Mouse (Mus musculus) regulatory T cell (primary cell): ENCODE measurements around the gene Pdhx.

Experiments
- in situ Hi-C: fragments of 300-600 bp; cut with MboI, MseI; formaldehyde crosslinking; loops from one replicate; pipeline ENCODE4 v1.15.1; 2025; ENCODE audit warnings: high pct_unique_total_duplicates

Gene Pdhx

DNA sequence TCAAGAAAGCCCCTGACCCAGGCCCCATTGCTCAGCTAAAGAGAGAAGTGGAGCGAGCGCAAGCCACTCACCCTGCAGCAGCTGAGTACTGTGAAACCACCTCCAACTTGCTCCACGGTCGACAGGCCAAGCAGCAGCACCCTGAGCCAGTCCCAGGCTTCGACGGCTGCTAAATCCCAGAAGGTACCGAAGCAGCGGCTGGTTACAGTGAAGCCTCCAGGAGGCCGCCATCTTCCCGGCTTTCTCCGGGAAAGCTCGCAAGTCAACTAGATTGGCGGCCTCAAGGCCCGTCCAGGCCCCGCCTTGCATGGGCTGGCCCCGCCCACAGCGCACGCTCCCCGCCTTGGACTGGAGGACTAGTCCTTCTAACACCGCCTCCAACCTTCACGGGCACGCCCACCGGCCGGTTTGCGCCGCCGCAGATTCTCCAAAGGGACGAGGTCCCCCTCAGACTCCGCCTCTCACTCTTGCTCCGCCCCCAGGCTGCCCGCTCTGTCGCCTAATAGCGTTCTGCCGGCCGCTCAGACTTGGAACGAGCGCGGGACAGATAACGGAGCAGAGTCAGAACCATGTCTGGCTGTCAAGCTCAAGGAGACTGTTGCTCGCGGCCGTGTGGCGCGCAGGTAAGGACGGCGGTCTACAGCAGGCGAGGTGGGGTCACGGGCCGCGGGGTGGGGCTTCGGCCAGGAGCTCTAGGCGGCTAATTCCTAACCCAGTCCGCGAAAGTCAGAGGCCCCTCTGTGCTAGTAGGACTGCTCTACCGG lies at the start of gene Pdhx, which contains the start of gene Apip:
Pdhx (minus strand) TSS at position 295 of the 764 bp plus-strand sequence.
Apip (plus strand) TSS at position 457 of the 764 bp plus-strand sequence.
- in situ Hi-C loops = no loop called here

DNA sequence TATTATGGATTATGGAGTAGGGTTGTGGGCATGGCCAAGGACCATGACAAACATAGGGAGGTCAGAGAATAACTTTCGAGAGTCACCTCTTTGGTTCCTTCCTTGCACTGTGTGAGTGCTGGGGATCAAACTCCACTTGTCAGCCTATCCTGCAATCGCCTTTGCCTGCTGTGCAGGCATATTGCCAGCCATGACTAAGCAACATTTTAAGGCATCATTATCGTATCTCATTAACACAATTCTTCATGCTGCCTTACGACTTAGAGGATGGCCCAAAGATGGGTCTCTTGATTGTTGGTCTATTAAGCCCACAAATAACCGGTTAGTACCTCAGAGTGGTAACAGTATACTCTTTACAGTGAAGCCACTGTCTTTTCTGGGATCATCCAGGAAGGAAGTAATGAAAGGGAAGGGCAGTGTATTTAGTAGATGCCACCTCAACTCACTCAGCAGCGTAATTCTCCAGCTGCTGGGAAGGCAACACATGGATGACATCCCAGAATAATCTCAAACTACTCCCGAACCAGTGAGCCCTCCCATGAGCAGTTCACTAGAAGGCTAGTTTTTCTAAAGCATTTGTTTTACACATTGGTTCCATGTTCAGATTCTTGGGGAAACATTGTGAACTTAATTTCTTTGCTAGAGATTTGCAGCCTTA lies 46.0 kb upstream of the Pdhx start:
- in situ Hi-C loops = no loop called here

DNA sequence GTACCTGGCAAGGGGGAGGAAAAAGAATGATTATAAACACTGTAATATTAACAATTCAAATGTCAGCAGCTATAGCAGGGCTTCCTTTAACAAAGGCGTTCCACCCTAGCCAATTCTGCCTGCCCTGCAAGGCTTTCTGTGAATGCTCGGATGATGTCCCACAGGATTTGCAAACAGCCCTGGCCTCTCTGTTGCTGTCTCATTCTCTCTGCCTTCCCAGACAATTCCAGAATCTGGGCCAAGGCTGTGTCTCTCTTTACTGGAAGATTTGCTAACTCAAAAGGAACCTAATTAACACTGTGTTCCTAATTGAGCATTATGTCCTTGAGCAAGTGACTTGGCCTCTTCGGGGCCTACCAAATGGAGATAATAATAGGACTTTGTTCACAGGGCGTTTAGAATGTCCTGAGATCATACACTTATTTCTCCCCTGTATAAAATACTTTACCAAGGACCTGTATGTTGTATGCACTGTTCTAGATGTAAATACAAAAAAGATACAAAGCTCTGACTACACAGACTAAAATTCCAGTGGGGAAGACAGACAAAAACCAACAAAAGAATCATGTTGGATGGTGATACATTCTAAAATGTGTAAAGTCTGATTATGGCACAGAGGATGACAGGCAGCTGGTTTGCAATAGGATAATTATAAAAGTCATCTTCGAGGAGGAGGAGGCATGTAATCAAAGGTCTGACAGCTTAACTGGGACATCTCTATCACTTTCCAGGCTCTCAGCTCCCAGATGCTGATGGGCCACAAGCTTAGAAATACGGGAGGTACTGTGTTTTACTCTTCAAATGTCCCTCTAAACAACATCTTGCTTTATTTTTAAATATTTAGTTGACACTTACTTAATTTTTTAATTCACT lies 45.2 kb upstream of the Pdhx start:
- in situ Hi-C loops = no loop called here

DNA sequence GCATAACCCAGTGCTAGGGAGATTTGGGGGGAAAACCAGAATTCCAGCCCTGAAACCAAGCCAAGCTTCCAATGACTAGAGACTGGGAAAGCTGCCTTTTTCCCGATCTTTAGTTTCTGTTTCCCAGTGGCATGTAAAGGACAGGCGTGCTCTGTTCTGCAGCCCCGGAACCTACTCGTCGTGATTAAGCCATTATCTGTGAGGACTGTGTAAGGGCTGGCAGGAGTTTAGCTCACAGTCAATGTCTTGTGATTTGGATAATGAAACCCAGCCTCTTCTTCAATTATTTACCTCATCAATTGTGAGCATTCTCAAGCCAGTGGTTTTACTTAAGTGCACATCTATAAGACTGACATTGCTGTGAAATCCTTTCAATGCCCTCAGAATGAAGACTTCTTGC lies 43.9 kb upstream of the Pdhx start:
- in situ Hi-C loops = no loop called here

DNA sequence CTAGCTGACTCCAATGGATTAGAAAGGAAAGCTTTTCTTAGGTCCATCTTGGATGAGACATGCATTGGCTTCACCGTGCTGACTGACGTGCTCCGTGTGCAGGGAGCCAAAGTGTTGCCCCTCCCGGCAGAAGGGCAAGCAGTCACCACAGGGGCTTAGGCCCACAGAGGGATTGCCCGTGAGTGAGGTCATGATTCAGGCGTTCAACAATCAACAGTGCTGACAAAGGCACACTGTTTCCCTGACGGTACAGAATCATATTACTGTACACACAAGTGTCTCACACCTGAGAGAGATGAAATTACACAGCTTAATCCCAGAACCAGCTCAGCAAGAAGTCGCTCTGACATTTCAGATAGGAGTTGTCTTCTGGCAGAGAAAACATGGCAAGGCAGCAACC lies 38.4 kb upstream of the Pdhx start:
- in situ Hi-C loops = no loop called here

DNA sequence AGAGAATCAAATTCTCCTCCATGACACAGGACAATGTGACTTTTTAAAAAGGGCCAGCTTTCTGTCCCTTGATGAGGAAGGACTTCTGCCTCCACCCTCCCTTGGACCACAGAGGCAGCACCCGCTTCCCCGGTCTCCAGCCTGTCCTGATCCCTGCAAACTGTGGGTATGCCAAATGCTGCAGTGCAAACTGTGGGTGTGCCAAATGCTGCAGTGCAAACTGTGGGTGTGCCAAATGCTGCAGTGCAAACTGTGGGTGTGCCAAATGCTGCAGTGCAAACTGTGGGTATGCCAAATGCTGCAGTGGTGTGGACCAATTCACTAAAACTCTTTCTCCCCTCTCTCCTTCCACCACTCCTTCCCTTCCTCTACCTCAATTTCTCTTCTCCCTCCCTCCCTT lies 32.9 kb upstream of the Pdhx start:
- in situ Hi-C loops = loop anchor here (5.0 kb wide), 1 partner anchor 826 kb away; no protein-coding TSS in a partner anchor

DNA sequence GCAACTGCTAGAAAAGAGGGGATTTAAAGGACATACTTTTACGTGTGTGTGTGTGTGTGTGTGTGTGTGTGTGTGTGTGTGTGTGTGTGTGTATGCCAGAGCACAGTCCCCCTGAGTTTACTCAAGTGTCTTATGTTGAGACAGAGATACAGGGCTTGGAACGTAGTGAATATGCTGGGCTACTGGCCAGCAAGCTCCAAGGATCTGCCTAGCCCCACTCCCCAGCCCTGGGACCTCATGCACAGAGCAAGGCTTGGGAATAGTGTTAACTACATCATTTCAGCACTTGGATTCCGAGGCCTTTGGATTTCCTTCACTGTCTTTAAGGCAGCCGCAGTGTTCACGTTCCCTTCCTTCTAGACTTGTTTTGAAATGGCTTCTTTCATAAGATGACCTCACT lies 29.3 kb upstream of the Pdhx start:
- in situ Hi-C loops = no loop called here

DNA sequence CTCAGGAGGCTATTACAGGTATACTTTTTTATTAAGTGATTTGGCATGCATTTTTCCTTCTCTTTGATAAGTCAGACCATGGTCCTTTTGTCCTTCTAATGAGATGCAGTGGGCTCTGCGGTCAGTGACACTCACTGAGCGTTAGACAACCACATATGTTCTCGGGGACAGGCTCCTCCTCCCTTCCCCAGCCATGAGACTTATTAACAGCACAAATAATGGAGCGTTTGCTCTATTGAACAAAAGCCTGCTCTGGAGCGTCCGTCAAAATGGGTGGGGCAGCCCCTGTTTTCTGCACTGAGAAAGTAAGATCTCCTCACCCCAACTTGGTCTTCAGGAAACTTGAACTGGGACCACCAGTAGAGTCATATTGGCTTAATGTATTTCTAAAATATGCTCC lies 16.2 kb upstream of the Pdhx start:
- in situ Hi-C loops = loop anchor here (5.0 to 25.0 kb wide), 3 partner anchors 248 to 412 kb away; no protein-coding TSS in a partner anchor

DNA sequence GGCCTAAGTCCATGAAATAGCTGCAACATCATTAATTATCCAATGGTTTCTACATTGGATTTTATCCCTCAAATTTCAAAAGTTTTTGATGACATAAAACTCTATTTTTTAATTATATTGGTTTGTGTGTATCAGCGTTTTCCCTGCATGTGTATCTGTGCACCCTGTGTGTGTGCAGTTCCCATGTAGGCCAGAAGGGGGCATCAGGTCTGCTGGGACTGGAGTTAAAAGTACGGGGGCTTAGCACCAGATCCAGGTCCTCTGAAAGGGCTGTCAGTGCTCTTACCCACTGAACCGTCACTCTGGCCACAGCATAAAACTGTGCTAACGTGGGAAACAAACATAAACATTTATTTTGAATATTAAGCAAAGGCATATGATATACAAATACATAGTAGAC lies 14.8 kb upstream of the Pdhx start:
- in situ Hi-C loops = loop anchor here (5.0 to 25.0 kb wide), 3 partner anchors 249 to 411 kb away; no protein-coding TSS in a partner anchor

DNA sequence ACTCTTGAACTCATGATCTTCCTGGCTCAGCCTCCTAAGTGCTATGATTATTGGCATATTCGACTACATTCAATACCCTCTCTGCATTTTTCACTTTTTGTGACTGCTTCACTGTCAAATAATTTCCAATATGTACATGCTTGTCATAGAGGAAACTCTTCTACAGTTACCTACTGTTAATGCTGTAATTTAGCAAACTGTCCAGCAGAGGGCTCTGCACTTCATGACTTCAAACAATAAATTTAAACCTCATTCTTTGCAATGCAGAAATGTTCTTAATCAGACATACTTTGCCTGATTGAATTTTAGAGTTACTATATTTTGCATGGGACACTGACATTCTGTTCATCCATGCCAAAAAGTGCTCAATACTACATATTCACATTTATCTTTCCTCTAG lies 13.1 kb upstream of the Pdhx start:
- in situ Hi-C loops = loop anchor here (5.0 to 25.0 kb wide), 3 partner anchors 251 to 409 kb away; no protein-coding TSS in a partner anchor

DNA sequence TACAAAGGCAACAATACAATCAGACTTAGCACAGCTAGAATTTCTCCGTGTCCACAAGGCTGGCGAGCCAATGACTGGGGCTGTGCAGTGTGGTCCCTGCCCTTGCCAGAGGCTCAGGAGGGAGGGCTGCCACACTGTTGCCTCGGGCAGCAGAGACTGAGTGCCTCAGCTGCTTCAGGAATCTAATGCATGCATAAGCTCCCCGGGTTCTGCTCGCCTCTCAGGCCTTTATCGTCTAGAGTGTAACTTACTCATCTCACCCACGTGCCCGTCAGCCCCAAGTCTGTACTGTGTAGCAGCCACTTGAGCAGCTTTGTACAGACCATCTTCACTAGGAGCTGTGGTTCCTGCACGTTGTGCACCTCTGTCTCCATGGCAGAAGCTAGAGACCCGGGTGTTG lies 12.3 kb upstream of the Pdhx start:
- in situ Hi-C loops = loop anchor here (5.0 to 25.0 kb wide), 3 partner anchors 252 to 408 kb away; no protein-coding TSS in a partner anchor

DNA sequence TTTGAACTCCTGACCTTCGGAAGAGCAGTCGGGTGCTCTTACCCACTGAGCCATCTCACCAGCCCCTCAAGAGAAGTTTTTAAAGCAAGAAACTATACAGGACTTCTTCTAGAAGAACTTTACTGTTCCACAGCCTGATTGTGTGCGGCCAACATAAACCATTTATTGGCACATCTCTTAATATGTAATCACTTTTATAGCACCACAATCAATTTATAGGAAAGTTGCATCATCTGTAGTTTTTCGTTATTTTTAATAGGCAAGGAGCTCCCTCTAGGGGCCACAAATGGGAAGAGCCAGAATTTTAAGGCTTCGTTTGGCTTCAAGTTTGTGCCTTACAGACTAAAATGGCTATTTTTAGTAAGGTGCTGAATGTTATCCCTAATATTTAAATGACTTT lies 11.1 kb upstream of the Pdhx start:
- in situ Hi-C loops = loop anchor here (25.0 kb wide), 1 partner anchor 253 kb away; no protein-coding TSS in a partner anchor

DNA sequence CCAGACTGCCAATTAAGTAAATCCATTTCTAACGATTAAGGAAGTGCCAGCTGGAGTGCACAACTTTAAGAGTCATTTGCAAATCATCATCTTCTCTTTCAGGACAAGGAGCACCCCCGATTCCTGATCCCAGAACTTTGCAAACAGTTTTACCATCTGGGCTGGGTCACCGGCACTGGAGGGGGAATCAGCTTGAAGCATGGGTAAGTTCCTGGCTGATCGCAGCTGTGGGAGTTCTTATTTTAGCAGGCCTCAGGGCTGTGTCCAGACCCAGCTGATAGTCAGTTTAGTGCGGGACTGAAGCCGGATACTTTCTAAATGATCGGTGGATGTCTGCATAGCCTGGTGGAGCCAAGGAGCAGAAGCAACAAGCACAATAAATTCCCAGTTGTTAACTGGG lies 9.5 kb upstream of the Pdhx start:
- in situ Hi-C loops = loop anchor here (25.0 kb wide), 1 partner anchor 254 kb away; no protein-coding TSS in a partner anchor

DNA sequence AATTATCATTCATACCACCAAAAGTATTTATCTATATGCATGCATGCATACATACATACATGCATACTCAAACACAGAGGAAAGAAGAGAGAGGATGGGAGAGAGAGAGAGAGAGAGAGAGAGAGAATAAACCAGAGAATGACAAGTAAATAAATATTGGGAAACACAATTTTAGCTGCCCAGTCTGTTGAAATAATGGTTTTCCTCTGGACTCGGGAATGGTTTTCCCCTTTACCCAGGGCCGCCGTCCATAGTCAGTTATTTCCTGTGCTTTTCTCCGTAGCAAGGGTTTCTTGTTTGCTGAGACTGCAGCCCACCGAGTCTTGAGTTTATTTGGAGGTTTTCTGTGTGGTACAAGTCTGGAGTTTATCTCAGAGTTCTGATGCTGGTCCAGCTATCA lies 8.4 kb upstream of the Pdhx start:
- in situ Hi-C loops = loop anchor here (25.0 kb wide), 1 partner anchor 256 kb away; no protein-coding TSS in a partner anchor

DNA sequence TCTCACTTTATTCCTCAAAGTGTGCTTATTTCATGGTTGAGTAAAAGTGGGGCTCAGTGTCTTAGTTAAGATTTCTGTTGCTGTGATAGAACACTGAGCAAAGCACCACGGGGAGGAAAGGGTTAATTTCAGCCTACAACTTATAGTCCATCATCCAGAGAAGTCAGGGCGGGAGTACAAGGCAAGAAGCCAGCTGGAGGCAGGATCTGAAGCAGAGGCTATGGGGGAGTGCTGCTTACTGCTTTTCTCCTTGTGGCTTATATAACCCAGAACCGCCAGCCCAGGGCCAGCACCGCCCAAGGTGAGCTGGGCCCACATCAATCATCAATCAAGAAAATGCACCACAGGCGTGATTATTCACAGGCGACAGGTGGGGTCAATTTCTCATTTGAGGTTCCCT lies 7.8 kb upstream of the Pdhx start:
- in situ Hi-C loops = loop anchor here (25.0 kb wide), 1 partner anchor 256 kb away; no protein-coding TSS in a partner anchor

DNA sequence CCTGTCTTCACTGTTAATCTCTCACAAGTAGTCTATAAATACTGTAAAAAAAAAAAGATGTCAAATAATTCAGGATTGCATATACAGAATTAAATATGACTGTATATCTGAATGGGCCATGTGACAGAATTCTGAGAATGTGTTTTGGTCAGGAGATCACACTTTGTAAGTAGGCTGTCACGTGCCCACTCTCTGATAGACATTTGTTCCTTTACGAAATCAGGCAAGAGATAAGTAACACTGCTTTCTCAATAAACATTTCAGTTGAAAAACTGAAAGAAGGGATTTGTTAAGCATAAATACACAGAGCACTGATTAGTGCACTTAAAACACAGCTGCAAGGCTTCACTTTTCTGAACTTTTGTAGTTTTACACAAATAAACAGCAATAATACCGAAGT lies 2.7 kb downstream of the Pdhx start:
- in situ Hi-C loops = no loop called here

DNA sequence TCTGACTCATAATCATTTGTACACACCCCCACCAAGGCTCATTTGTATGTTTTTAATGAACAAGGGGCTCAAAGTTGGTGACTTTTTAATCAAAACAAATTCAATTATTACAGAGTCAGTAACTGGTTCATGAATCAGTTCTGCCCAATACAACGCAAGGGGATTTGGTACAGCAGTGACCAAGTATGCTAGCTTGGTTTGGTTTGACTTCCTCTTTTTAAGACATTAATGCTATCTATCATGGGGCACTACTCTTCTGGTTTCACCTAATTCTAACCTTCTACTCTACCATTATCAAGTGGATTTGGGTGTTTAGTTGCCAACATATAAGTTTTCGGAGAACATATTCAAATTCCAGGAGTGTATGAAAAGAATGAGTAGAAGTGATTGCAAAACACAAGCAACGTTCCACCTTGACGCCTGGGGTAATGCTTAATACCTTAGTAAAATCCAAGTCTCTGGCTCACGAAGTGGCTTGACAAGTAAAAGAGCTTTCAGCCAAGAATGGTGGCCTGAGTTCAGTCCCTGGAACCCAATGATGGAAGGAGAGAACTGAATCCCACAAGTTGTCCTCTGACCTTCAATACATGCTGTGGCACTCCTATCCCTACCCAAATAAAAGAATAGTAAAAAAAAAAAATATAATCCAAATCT lies 3.4 kb downstream of the Pdhx start:
- in situ Hi-C loops = no loop called here

DNA sequence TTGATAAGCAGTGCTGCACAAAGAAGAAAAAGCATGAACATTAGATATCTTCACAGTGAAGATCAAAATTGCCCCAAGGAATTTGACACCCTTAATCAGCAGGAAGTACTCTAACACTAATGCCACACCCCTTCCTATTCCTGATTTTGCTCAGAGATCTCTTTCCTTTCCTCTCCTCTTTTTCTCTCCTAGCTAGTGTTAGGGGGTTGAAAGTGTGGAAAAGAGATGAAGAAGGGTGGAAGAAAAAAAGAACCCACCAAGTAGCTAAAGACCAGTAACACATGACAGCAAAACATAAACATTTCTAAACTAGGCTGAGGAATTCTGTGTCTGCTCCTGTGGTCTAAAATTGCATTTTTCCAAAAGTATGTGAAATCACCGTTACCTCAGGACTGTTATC lies 4.7 kb downstream of the Pdhx start:
- in situ Hi-C loops = no loop called here

DNA sequence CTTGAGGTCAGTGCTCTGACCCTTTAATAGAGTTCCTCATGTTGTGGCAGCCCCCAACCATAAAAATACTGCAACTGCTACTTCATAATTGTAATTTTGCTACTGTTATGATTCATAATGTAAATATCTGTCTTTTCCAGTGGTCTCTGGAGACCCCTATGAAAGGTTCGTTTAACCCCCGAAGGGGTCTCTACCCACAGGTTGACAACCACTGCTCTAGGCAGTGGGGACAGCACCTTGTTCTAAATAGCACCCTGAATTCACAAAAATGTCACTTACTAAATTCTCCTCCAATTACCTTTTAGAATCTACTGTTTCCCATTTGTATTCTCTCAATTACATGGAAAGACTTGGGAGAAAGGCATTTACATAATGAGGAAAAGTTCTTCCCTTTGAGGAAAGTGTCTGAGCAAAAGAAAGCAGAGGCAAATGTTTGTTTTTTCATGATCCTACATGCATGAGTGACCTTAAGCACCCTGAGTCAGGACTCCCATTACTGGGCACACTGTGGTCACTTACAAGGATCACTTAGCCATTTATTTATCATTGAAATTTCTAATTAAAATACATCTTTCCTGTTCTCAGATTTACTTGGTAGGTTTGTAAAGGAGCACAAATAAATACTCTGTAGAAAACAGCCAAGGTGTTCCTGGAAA lies 5.6 kb downstream of the Pdhx start:
- in situ Hi-C loops = no loop called here

DNA sequence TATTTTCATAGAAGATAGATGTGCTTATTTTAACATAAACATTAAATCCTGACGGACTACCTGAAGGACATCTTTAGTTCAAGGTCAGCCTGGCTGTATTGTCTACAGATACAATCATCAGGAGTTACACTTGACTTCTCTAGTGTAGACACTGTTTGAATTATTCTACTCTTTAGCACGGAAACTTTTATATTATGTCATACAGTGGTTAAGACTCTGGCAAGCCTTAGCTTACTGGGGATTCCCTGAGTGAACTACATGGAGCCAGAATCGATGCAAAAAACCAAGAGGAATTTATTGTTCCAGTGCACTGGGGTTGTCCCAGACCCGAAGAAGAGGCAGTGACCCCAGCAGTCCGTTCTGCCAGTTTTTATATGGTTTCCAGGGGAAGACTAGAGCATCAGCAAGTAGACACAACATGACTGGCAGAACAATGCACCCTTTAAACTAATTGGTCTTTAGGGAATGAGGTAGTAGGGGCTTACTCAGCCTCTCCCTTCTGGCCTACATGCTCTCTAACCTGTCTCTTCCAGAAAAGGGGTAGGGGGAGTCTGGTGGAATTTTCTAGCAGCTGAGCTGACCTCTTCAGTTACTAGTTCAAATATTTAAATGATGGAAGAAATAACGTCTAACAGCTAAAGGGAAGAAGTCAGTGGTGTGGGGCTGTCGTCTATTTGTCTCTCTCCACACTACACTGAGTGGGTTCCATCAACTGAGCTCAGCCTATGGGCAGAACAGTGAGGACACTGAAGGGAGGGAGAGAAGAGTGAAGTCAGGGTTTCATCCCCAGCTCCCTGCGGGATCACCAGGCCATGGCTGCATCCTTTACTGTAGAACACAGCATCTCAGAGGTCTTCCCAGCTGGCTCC lies 6.4 kb downstream of the Pdhx start:
- in situ Hi-C loops = no loop called here
